Mouse (Mus musculus): ENCODE results near the gene Hid1.

- TF ChIP-seq MAFK (IDR thresholded peaks at IDR 0.05; ENCODE audit: insufficient read depth, low read depth, low read length), result no peak
- TF ChIP-seq ZNF384 (IDR thresholded peaks at IDR 0.05; ENCODE audit: low read depth, low read length), result no peak
- TF ChIP-seq HCFC1 (IDR thresholded peaks at IDR 0.05; ENCODE audit: borderline replicate concordance, insufficient read depth, low read length), result no peak
- no peak for TF ChIP-seq ZC3H11A (IDR thresholded peaks at IDR 0.05; ENCODE audit: borderline replicate concordance, low read depth, low read length)
- no peak for TF ChIP-seq CHD2 (IDR thresholded peaks at IDR 0.05; ENCODE audit: low read depth, low read length)
Observed at GRCm38 (mm10) chr11:115323354-115323753, 44.2 kb downstream of the Hid1 start.
